Mouse (Mus musculus) midbrain, postnatal 0 days (tissue): Measurements from ENCODE around the gene Ctdspl. TPM values are rescaled to one million over a fixed set of nuclear protein-coding genes. Genes with fewer than 3 reads are reported as not detected.

Experiments used
- ATAC-seq: fragments of 200-750 bp; cut with Nextera tagmentation; 2 replicates; pipeline ENCODE4 v1.8.0; 2017; ENCODE audit warnings: moderate number of reproducible peaks, mild to moderate bottlenecking, moderate TSS enrichment, moderate library complexity; ENCODE audit not compliant: low FRiP score
- DNase-seq: peaks from one replicate; pipeline ENCODE4 v3.0.0-alpha.2; 2015; ENCODE audit warnings: low spot score
- H3K27ac ChIP-seq: fragments of 300-500 bp; sonication (generic); 2 replicates; pipeline ENCODE4 v1.5.1; 2014; ENCODE audit warnings: low read depth, mild to moderate bottlenecking, low read length, mixed read lengths
- H3K27me3 ChIP-seq: fragments of 300-500 bp; sonication (generic); 2 replicates; pipeline ENCODE4 v1.6.1; 2014; ENCODE audit warnings: low read length, control low read depth, mixed read lengths; ENCODE audit not compliant: insufficient read depth
- H3K36me3 ChIP-seq: fragments of 300-500 bp; sonication (generic); 2 replicates; pipeline ENCODE4 v1.6.1; 2014; ENCODE audit warnings: low read length, control low read depth, mixed read lengths; ENCODE audit not compliant: insufficient read depth
- H3K4me1 ChIP-seq: fragments of 300-500 bp; sonication (generic); 2 replicates; pipeline ENCODE4 v1.6.1; 2014; ENCODE audit warnings: mild to moderate bottlenecking, control low read depth, antibody characterized with exemption, low read length, mixed read lengths; ENCODE audit not compliant: insufficient read depth
- H3K4me2 ChIP-seq: fragments of 300-500 bp; sonication (generic); 2 replicates; pipeline ENCODE4 v1.6.1; 2014; ENCODE audit warnings: low read depth, mild to moderate bottlenecking, low read length, mixed read lengths; ENCODE audit not compliant: poor library complexity, severe bottlenecking
- H3K4me3 ChIP-seq: fragments of 300-500 bp; sonication (generic); 2 replicates; pipeline ENCODE4 v1.5.1; 2014; ENCODE audit warnings: low read depth, mild to moderate bottlenecking, low read length, moderate library complexity
- H3K9ac ChIP-seq: fragments of 300-500 bp; sonication (generic); replicated peaks from 2 replicates; pipeline ENCODE4 v1.6.1; 2014; ENCODE audit warnings: mild to moderate bottlenecking, low read length, moderate library complexity, mixed read lengths; ENCODE audit not compliant: poor library complexity, severe bottlenecking
- H3K9me3 ChIP-seq: fragments of 300-500 bp; sonication (generic); 2 replicates; pipeline ENCODE4 v1.6.1; 2016; ENCODE audit warnings: low read length, control low read depth
- CTCF ChIP-seq: IDR thresholded peaks from 2 replicates; pipeline ENCODE4 v1.5.1; 2016; ENCODE audit warnings: antibody characterized with exemption, mild to moderate bottlenecking
- WGBS: fragments of 180-500 bp; shearing (Covaris S2); extraction: QIAGEN DNeasy Blood & Tissue Kit; methylation state at CpG from one replicate; pipeline ENCODE4 v1.1.7; 2014; 5-methylcytosine and 5-hydroxymethylcytosine counted together
- polyA plus RNA-seq: library from polyadenylated mRNA; unstranded; fragments of >200 nt; fragmentation: Nextera tagmentation; extraction: Ambion mirVana; gene quantifications from 2 replicates; pipeline ENCODE4 v1.2.1, GENCODE M21; 2015
- total RNA-seq: library from RNA; depleted of rRNA; stranded (reverse); fragments of >200 nt; gene quantifications from 2 replicates; pipeline ENCODE4 v1.2.3, GENCODE M21; 2014

Gene Ctdspl
- total and polyA plus RNA-seq, 2 experiments from 2014 or later: 7.1 to 11.9 TPM

DNA sequence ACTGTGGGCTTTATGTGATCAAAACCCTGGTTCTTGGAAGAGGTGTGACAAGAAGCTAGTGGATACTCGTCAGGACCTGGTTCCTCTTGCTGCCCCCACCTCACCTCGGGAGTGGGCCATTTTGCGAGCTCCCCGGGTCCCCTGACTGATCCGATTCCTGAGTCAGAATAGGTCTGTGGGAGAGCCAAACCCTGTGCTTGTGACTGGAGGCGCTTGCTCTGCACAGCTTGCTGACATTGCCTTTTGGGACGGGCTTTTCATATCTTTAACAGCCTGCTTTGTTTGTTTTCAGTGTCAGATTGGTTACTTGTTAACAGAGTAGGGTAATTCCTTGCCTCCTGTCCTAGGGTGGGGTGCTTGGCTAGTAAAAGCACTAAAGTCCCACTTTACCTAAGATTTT lies 2.4 kb downstream of the Ctdspl start:
- Histone ChIP-seq H3K27ac (no peak overlapping the region), H3K9me3 (no peaks in the 10 kb centered on the region), H3K36me3 (no peaks in the 10 kb centered on the region), H3K9ac (no peak overlapping the region), H3K4me3 (no peak overlapping the region), H3K27me3 (no peaks in the 10 kb centered on the region), H3K4me1 (peaks cover 18% of the 10 kb centered on the region), H3K4me2 (peak overlapping the region; percentile 84)
- ATAC-seq (no peak), DNase-seq (no peak)
- TF ChIP-seq CTCF: no peak
- WGBS: 48% methylated on average over 7 of the region's 7 CpGs

DNA sequence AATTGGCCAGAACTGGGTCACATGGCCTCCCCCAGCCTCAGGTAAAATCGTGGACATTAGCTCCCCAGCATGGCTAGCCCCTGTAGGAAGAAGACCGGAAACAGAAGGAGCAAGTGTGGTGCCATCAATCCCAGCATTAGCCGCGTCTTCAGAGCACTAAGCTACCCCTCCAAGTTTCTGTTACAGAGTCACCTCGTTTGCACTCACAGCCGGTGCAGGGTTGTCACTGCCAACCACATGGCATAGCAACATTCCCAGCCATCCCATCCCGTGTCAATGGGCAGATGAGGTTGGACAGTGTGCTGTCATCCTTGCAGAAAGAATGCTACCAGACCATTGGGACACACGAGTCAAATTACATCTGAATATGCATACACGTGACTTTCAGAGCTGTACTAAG lies 4.4 kb downstream of the Ctdspl start:
- H3K27me3 ChIP-seq: no peaks in the 10 kb centered on the region
- TF ChIP-seq CTCF: no peak
- H3K9ac ChIP-seq: no peak overlapping the region
- H3K4me1 ChIP-seq: peaks cover 13% of the 10 kb centered on the region
- 79% methylated on average over 9 of the region's 9 CpGs for WGBS
- H3K9me3 ChIP-seq: no peaks in the 10 kb centered on the region
- H3K36me3 ChIP-seq: no peaks in the 10 kb centered on the region
- ATAC-seq: no peak
- no peak for DNase-seq
- no peak overlapping the region for H3K27ac ChIP-seq
- no peak overlapping the region for H3K4me2 ChIP-seq
- H3K4me3 ChIP-seq: no peak overlapping the region

DNA sequence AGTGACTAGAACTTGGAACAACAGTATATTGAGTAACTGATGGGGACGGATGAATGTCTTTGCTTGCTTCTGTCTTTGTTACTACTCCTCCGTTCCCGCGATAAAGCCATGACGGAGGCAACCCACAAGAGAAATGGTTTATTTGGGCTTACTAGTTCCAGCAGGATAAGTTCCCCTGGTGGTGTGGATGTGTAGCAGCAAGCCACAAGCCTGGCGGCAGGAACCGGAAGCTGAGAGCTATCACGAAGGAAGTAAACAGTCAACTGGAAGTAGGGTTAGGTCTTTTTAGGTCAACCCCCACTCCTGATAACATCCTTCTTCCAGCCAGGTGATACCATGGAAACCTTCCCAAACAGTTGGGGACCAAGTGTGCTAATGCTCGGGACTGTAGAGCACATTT lies 7.5 kb downstream of the Ctdspl start:
- Histone ChIP-seq H3K27me3 (no peaks in the 10 kb centered on the region), H3K9me3 (no peaks in the 10 kb centered on the region), H3K4me3 (no peak overlapping the region), H3K36me3 (no peaks in the 10 kb centered on the region), H3K4me1 (no peaks in the 10 kb centered on the region), H3K4me2 (no peak overlapping the region), H3K9ac (no peak overlapping the region), H3K27ac (no peak overlapping the region)
- ATAC-seq: no peak
- 95% methylated on average over 9 of the region's 9 CpGs for WGBS
- no peak for TF ChIP-seq CTCF
- no peak for DNase-seq

DNA sequence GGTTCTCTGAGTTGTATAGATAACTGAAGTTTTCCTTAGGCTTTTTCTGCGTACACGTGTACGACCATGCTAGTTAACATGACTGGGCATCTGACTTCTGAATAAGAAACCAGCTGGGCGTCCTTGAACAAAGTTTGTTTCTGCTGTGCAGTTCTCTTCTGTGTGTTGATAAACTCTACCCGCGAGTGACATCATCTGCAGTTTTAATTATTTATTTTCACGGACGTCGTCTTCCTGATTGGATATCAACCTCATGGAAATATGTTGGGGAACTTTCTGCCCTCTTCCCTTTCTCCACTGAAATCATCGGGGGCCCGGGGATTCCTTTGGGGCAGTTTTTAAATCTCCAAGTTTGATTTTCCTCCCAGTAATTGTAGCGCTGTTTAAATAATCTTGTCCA lies 8.1 kb downstream of the Ctdspl start:
- H3K4me2 ChIP-seq: no peak overlapping the region
- H3K27ac ChIP-seq: no peak overlapping the region
- no peak overlapping the region for H3K4me3 ChIP-seq
- DNase-seq: no peak
- no peak for ATAC-seq
- WGBS: 80% methylated on average over 12 of the region's 12 CpGs
- no peaks in the 10 kb centered on the region for H3K27me3 ChIP-seq
- H3K4me1 ChIP-seq: no peaks in the 10 kb centered on the region
- no peaks in the 10 kb centered on the region for H3K36me3 ChIP-seq
- H3K9me3 ChIP-seq: no peaks in the 10 kb centered on the region
- no peak overlapping the region for H3K9ac ChIP-seq
- TF ChIP-seq CTCF: no peak

DNA sequence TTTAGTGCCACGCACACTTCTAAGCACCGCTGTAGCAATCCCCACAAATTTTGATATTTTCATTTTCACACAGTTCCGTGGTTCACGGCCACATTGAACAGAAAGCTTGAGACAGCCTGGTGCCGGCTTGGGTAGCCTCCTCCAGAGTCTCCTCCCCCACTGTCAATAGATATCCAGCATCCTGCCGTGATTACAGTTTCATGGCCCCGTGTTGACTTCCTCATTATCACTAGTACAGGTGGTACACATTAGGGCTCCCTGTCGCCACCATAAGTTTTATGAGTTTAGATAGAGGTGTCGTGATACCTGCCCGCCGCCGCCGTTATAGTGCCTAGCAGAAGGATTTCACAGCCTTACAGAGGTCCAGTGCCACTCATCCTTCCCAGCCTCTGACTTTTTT lies 8.8 kb downstream of the Ctdspl start:
- no peaks in the 10 kb centered on the region for H3K4me1 ChIP-seq
- no peak for ATAC-seq
- no peak overlapping the region for H3K4me2 ChIP-seq
- WGBS: 93% methylated on average over 13 of the region's 13 CpGs
- no peak overlapping the region for H3K4me3 ChIP-seq
- DNase-seq: no peak
- no peaks in the 10 kb centered on the region for H3K27me3 ChIP-seq
- no peak for TF ChIP-seq CTCF
- H3K36me3 ChIP-seq: no peaks in the 10 kb centered on the region
- H3K9ac ChIP-seq: no peak overlapping the region
- no peak overlapping the region for H3K27ac ChIP-seq
- H3K9me3 ChIP-seq: no peaks in the 10 kb centered on the region

DNA sequence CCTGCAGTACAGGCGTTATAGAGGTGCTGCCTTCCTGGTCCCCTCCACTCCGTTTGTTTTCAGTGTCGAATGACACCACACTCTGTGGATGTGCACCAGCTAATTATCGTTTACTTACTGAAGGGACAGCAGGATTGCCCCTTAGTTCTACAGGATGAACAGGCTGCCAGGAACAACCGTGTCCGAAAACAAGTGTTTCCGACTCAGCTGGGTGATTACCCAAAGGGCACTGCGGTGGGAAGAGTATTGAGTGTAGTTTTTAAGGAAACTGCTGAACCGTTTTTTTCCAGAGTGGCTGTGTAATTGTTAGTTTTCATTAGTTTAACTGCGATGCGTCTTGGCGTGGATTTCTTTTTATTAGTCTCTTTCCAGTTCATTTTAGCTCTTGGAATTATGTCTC lies 9.8 kb downstream of the Ctdspl start:
- H3K27ac ChIP-seq: no peak overlapping the region
- H3K27me3 ChIP-seq: no peaks in the 10 kb centered on the region
- H3K36me3 ChIP-seq: no peaks in the 10 kb centered on the region
- H3K4me1 ChIP-seq: no peaks in the 10 kb centered on the region
- H3K9me3 ChIP-seq: no peaks in the 10 kb centered on the region
- H3K4me3 ChIP-seq: no peak overlapping the region
- TF ChIP-seq CTCF: no peak
- DNase-seq (no peak), ATAC-seq (no peak)
- H3K4me2 ChIP-seq: no peak overlapping the region
- 63% methylated on average over 12 of the region's 12 CpGs for WGBS
- H3K9ac ChIP-seq: no peak overlapping the region
